ENCODE assay signal across 19 mouse cellular contexts in the genomic region with DNA sequence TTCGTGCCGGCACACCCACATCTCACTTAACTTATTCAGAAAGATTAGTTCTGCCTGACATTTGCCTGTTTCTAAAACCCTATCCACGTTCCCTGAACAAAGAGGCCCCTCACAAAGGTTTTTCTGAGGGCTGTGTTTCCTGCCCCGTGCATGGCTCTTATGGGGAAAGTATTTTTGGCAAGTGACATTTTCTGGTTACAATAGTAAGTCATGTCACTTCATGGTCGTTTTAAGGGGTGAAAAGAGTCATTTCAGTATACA.
DNase-seq lines count a peak whose midpoint lies in the region; ATAC-seq and TF ChIP-seq lines count a peak whose summit lies in the region.
"Had no signal": no experiment of that assay in that cellular context is flagged by ENCODE, and none has a peak within 500 bp of the region (broad histone marks: within the 10 kb centered on the region; RNA-seq: fewer than 3 reads in every experiment).

No protein-coding gene starts in this region.

- TF ChIP-seq CTCF in hindbrain, postnatal 0 days (IDR thresholded peaks at IDR 0.05; ENCODE audit: low read depth): no peak

- no peak for DNase-seq in embryonic facial prominence, embryonic 10.5 days (ENCODE audit: low spot score)
- DNase-seq in hindbrain, postnatal 0 days (ENCODE audit: low spot score): no peak
- no peak for DNase-seq in neural tube, embryonic 10.5 days (ENCODE audit: extremely low spot score, low spot score)
- DNase-seq in kidney, postnatal 4 days: no peak
- DNase-seq: adrenal gland, postnatal 14 days; cerebellum, adult 18-20 months; cerebellum, adult 9-11 months; cerebellum, postnatal 36 days; gastrocnemius, postnatal 36 days; heart, adult 11 months; heart, postnatal 10 days; heart, postnatal 4 days had no signal

- no peaks in the 10 kb centered on the region for H3K27me3 ChIP-seq in embryonic facial prominence, embryonic 13.5 days
- peaks cover 11% of the 10 kb centered on the region; the same call in 1 of the 2 replicates for H3K27me3 ChIP-seq in embryonic facial prominence, embryonic 10.5 days (replicated peaks; ENCODE audit: low read depth, poor library complexity, severe bottlenecking)
- peaks cover 45% of the 10 kb centered on the region for H3K27me3 ChIP-seq in hindbrain, embryonic 12.5 days
- H3K27me3 ChIP-seq in hindbrain, postnatal 0 days (ENCODE audit: insufficient read depth, low read length): no peaks in the 10 kb centered on the region
- H3K27me3 ChIP-seq in neural tube, embryonic 12.5 days (replicated peaks): peaks cover 17% of the 10 kb centered on the region

- H3K9me3 ChIP-seq in embryonic facial prominence, embryonic 13.5 days: no peaks in the 10 kb centered on the region
- no peaks in the 10 kb centered on the region for H3K9me3 ChIP-seq in embryonic facial prominence, embryonic 10.5 days
- no peaks in the 10 kb centered on the region for H3K9me3 ChIP-seq in hindbrain, embryonic 12.5 days (replicated peaks)
- no peaks in the 10 kb centered on the region for H3K9me3 ChIP-seq in hindbrain, postnatal 0 days (ENCODE audit: low read length)
- H3K9me3 ChIP-seq in neural tube, embryonic 12.5 days: no peaks in the 10 kb centered on the region
- H3K9me3 ChIP-seq: heart, embryonic 10.5 days had no signal

- H3K9ac ChIP-seq in embryonic facial prominence, embryonic 13.5 days: no peak overlapping the region
- H3K9ac ChIP-seq in hindbrain, embryonic 12.5 days: no peak overlapping the region
- no peak overlapping the region for H3K9ac ChIP-seq in hindbrain, postnatal 0 days (replicated peaks; ENCODE audit: low read length)
- no peak overlapping the region for H3K9ac ChIP-seq in neural tube, embryonic 12.5 days
- H3K9ac ChIP-seq: hindbrain, embryonic 14.5 days had no signal

- no peaks in the 10 kb centered on the region for H3K36me3 ChIP-seq in embryonic facial prominence, embryonic 13.5 days
- no peaks in the 10 kb centered on the region for H3K36me3 ChIP-seq in embryonic facial prominence, embryonic 10.5 days (replicated peaks)
- H3K36me3 ChIP-seq in hindbrain, embryonic 12.5 days: no peaks in the 10 kb centered on the region
- no peaks in the 10 kb centered on the region for H3K36me3 ChIP-seq in hindbrain, postnatal 0 days (ENCODE audit: insufficient read depth, low read length)
- H3K36me3 ChIP-seq in neural tube, embryonic 12.5 days: no peaks in the 10 kb centered on the region
- H3K36me3 ChIP-seq: heart, embryonic 10.5 days had no signal

- peak overlapping the region; percentile 45; the same call in 1 of the 2 replicates for H3K27ac ChIP-seq in embryonic facial prominence, embryonic 13.5 days
- no peak overlapping the region for H3K27ac ChIP-seq in embryonic facial prominence, embryonic 10.5 days (replicated peaks)
- no peak overlapping the region for H3K27ac ChIP-seq in hindbrain, embryonic 12.5 days
- H3K27ac ChIP-seq in hindbrain, postnatal 0 days: no peak overlapping the region
- H3K27ac ChIP-seq in neural tube, embryonic 12.5 days: no peak overlapping the region
- H3K27ac ChIP-seq: heart, embryonic 10.5 days; hindbrain, embryonic 14.5 days had no signal

- peaks cover 12% of the 10 kb centered on the region for H3K4me1 ChIP-seq in embryonic facial prominence, embryonic 13.5 days
- 0 out of 2 replicates have a peak, but pooled peaks cover 5% of the 10 kb centered on the region for H3K4me1 ChIP-seq in embryonic facial prominence, embryonic 10.5 days
- peaks cover 11% of the 10 kb centered on the region for H3K4me1 ChIP-seq in hindbrain, embryonic 12.5 days
- H3K4me1 ChIP-seq in hindbrain, postnatal 0 days (ENCODE audit: insufficient read depth, low read length): no peaks in the 10 kb centered on the region
- H3K4me1 ChIP-seq in neural tube, embryonic 12.5 days: peaks cover 9% of the 10 kb centered on the region; the same call in 1 of the 2 replicates
- H3K4me1 ChIP-seq: heart, embryonic 10.5 days had no signal

- no peak overlapping the region for H3K4me3 ChIP-seq in embryonic facial prominence, embryonic 13.5 days
- no peak overlapping the region for H3K4me3 ChIP-seq in embryonic facial prominence, embryonic 10.5 days
- no peak overlapping the region for H3K4me3 ChIP-seq in hindbrain, embryonic 12.5 days
- no peak overlapping the region for H3K4me3 ChIP-seq in hindbrain, postnatal 0 days (ENCODE audit: low read length)
- H3K4me3 ChIP-seq in neural tube, embryonic 12.5 days: no peak overlapping the region
- H3K4me3 ChIP-seq: heart, embryonic 10.5 days had no signal

- ATAC-seq in embryonic facial prominence, embryonic 13.5 days (ENCODE audit: insufficient number of reproducible peaks, insufficient read depth, low FRiP score, low TSS enrichment, low read depth): no peak
- ATAC-seq in hindbrain, embryonic 12.5 days (ENCODE audit: low FRiP score): 0 out of 2 replicates have a peak, but pooled peaks have one; percentile 29
- ATAC-seq in hindbrain, postnatal 0 days: no peak
- peak; percentile 48; the same call in 1 of the 2 replicates for ATAC-seq in neural tube, embryonic 12.5 days (ENCODE audit: low FRiP score, low read depth)
- ATAC-seq: inflammation-experienced regulatory T-cells, adult 6 months; intestine, postnatal 0 days had no signal

- H3K4me2 ChIP-seq in embryonic facial prominence, embryonic 13.5 days: 0 out of 2 replicates have a peak overlapping the region, but pooled peaks have one; percentile 5
- H3K4me2 ChIP-seq in hindbrain, embryonic 12.5 days (replicated peaks): no peak overlapping the region
- no peak overlapping the region for H3K4me2 ChIP-seq in hindbrain, postnatal 0 days (ENCODE audit: low read depth, low read length)
- no peak overlapping the region for H3K4me2 ChIP-seq in neural tube, embryonic 12.5 days (replicated peaks)
- H3K4me2 ChIP-seq: hindbrain, embryonic 14.5 days had no signal

- WGBS in embryonic facial prominence, embryonic 13.5 days: 9% methylated on average over 5 of the region's 5 CpGs
- WGBS in embryonic facial prominence, embryonic 10.5 days: 27% methylated on average over 5 of the region's 5 CpGs
- 20% methylated on average over 5 of the region's 5 CpGs for WGBS in hindbrain, embryonic 12.5 days
- 18% methylated on average over 5 of the region's 5 CpGs for WGBS in hindbrain, postnatal 0 days
- WGBS in neural tube, embryonic 12.5 days: 15% methylated on average over 5 of the region's 5 CpGs

Comparison
In these comparisons a context has a peak if more than half of its experiments do, and no peak if none do; other contexts are left out.
1. ATAC-seq: peak in hindbrain, embryonic 12.5 days (single experiment) and neural tube, embryonic 12.5 days (single experiment); none in embryonic facial prominence, embryonic 13.5 days (single experiment) and hindbrain, postnatal 0 days (single experiment).